Mouse (Mus musculus) intestine, postnatal 0 days (tissue): Measurements from ENCODE around the gene Crybg1. TPM values are rescaled to one million over a fixed set of nuclear protein-coding genes. Genes with fewer than 3 reads are reported as not detected.

Source experiments
- ATAC-seq: fragments of 200-750 bp; cut with Nextera tagmentation; 2 replicates; pipeline ENCODE4 v1.8.0; 2017; ENCODE audit warnings: mild to moderate bottlenecking, moderate TSS enrichment, moderate library complexity
- H3K27ac ChIP-seq: fragments of 300-500 bp; sonication (generic); 2 replicates; pipeline ENCODE4 v1.5.1; 2014; ENCODE audit warnings: mild to moderate bottlenecking, low read depth, low read length, moderate library complexity
- H3K27me3 ChIP-seq: fragments of 300-500 bp; sonication (generic); replicated peaks from 2 replicates; pipeline ENCODE4 v1.6.1; 2014; ENCODE audit warnings: low read length, mixed read lengths; ENCODE audit not compliant: control insufficient read depth, insufficient read depth
- H3K36me3 ChIP-seq: fragments of 300-500 bp; sonication (generic); 2 replicates; pipeline ENCODE4 v1.6.1; 2014; ENCODE audit warnings: mild to moderate bottlenecking, moderate library complexity; ENCODE audit not compliant: control insufficient read depth, insufficient read depth
- H3K4me1 ChIP-seq: fragments of 300-500 bp; sonication (generic); replicated peaks from 2 replicates; pipeline ENCODE4 v1.6.1; 2014; ENCODE audit warnings: antibody characterized with exemption, low read length, mixed read lengths; ENCODE audit not compliant: control insufficient read depth, insufficient read depth
- H3K4me2 ChIP-seq: fragments of 300-500 bp; sonication (generic); replicated peaks from 2 replicates; pipeline ENCODE4 v1.6.1; 2014; ENCODE audit warnings: low read depth, mild to moderate bottlenecking, moderate library complexity
- H3K4me3 ChIP-seq: fragments of 300-500 bp; sonication (generic); 2 replicates; pipeline ENCODE4 v1.5.1; 2014; ENCODE audit warnings: low read depth, low read length
- H3K9ac ChIP-seq: fragments of 300-500 bp; sonication (generic); 2 replicates; pipeline ENCODE4 v1.6.1; 2014; ENCODE audit warnings: mild to moderate bottlenecking, low read depth, low read length
- H3K9me3 ChIP-seq: fragments of 300-500 bp; sonication (generic); 2 replicates; pipeline ENCODE4 v1.6.1; 2016; ENCODE audit warnings: mixed run types; ENCODE audit not compliant: control insufficient read depth
- CTCF ChIP-seq: sonication (generic); IDR thresholded peaks from 2 replicates; pipeline ENCODE4 v1.5.1; 2016; ENCODE audit warnings: low read depth, mild to moderate bottlenecking, control low read depth, antibody characterized with exemption, moderate library complexity
- WGBS: fragments of 180-500 bp; shearing (Covaris S2); extraction: QIAGEN DNeasy Blood & Tissue Kit; methylation state at CpG from one replicate; pipeline ENCODE4 v1.1.7; 2014; 5-methylcytosine and 5-hydroxymethylcytosine counted together
- polyA plus RNA-seq: library from polyadenylated mRNA; unstranded; fragments of >200 nt; fragmentation: Nextera tagmentation; extraction: Ambion mirVana; gene quantifications from 2 replicates; pipeline ENCODE4 v1.2.1, GENCODE M21; 2015

Crybg1 gene
- polyA plus RNA-seq = 3.1 and 3.2 TPM in 2 replicates

DNA sequence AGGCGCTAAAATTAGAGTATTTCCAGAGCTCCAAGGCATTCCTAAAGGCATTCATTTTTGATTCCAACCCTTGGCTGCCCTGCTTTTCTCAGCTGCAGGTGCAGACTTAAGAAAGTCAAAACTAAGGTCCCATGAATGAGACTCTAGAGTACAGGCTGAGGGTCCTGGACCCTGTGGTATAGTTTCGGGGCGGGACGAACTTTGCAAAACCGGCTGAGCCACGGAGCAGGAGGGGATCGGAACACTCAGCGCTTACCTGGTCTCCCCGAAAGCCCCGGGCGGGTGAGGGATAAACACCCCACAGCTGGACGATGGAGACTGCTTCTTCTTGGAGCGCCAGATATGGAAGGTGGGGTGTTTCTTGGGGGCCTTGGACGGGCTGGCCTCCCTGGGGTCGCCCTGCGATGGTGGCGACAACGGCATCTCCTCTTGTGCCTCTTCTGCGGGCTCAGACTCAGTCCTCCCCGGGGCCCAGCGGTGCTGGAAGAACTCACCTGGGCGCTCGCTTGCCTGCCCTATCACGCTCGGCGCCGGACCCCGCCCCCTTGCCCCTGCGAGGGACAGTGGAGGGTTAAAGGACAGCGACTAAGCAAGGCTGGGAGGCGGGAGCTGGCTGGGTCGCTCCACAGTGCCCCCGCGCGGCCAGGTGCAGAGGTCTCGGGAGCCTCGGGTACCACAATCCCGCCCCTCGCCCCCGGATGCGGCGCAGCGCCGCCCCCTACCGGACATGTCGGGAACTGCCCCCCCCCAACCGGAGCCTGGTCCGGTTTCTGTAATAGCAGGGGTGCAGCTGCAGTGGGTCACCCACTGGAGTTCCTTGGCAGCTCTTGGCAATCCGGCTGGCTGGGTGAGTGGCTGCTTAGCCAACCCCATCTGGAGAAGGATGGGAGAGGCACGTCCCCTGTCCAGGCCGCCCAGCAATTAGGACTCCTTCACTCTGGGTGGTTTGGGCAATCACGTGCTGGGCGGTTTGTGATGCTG is at the start of gene Crybg1:
Gene Crybg1, minus strand, starts transcription at position 517 of the 981 bp plus-strand sequence.
- ATAC-seq = peak; percentile 95
- Histone ChIP-seq H3K27me3 (no peaks in the 10 kb centered on the region), H3K27ac (no peak within 1 kb of the TSS), H3K9me3 (no peaks in the 10 kb centered on the region), H3K4me3 (peak within 1 kb of the TSS; percentile 31), H3K36me3 (no peaks in the 10 kb centered on the region), H3K9ac (no peak within 1 kb of the TSS), H3K4me2 (peak within 1 kb of the TSS; percentile 68), H3K4me1 (no peaks in the 10 kb centered on the region)
- WGBS = 5% methylated on average over 53 of the region's 53 CpGs
- peak; percentile 97 for TF ChIP-seq CTCF

DNA sequence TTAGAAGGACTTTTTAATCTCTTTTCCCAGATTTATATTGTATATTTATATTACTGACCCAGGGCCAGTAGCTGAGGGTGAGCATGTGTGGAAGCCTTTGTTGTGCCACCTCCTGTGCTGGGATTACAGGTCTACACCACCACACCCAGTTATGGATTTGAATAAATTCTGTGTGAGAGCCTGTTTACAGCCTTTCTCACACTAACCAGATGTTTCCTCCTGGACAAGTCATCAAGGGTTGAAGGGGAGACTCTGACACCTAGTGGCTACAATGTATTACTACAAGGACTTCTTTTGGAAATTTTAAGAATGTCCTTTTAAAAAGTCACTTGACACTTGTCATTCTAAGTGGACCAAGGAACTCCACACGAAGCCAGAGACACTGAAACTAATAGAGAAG is 28.7 kb upstream of the Crybg1 start:
- Histone ChIP-seq H3K4me2 (no peak overlapping the region), H3K9me3 (no peaks in the 10 kb centered on the region), H3K36me3 (no peaks in the 10 kb centered on the region), H3K4me3 (no peak overlapping the region), H3K4me1 (no peaks in the 10 kb centered on the region), H3K27ac (no peak overlapping the region), H3K9ac (no peak overlapping the region), H3K27me3 (no peaks in the 10 kb centered on the region)
- no peak for ATAC-seq
- 4% methylated on average over 1 of the region's 1 CpGs for WGBS
- peak; percentile 84 for TF ChIP-seq CTCF

DNA sequence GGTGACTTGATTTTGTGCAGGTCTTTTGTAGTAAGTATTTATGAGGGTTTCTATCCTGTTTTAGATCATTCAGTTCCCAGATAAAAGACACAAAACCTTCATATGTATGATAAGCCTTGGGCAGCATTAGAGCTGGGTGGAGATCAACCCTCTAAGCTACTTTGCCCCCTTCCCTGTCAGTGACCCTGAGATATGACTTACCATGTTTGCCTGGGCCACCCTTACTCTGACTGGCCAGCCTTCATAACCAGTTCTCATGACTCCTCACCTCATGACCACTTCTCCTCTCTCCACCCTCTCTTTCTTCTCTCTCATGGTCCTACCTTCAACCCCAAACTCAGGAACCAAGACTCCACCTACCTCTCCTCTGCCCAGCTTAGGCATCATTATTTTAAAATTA is 27.9 kb upstream of the Crybg1 start:
- no peak overlapping the region for H3K4me2 ChIP-seq
- no peak for TF ChIP-seq CTCF

DNA sequence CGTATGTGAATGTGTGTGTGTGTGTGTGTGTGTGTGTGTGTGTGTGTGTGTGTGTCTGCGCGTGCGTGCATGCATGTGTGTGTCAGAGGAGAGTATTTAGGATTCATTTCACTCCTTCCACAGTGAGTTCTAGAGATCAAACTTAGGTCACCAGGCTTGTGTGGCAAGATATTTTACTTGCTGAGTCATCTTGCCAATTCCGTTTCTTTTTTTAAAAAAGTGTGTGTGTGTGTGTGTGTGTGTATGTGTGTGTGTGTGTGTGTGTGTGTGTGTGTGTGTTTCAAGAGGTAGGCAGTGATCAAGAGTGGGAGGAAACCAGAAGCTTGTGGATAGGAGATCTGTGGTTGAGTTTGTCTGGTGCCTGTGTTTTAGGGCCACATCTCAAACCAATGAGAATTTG is 27.5 kb upstream of the Crybg1 start:
- Histone ChIP-seq H3K27me3 (no peaks in the 10 kb centered on the region), H3K36me3 (no peaks in the 10 kb centered on the region), H3K9ac (no peak overlapping the region), H3K4me1 (no peaks in the 10 kb centered on the region), H3K4me3 (no peak overlapping the region), H3K27ac (no peak overlapping the region), H3K9me3 (no peaks in the 10 kb centered on the region), H3K4me2 (no peak overlapping the region)
- no peak for ATAC-seq
- WGBS = 83% methylated on average over 5 of the region's 5 CpGs
- no peak for TF ChIP-seq CTCF

More for the DNA sequence above, 27.9 kb upstream of the Crybg1 start:
- H3K27ac ChIP-seq = no peak overlapping the region
- no peaks in the 10 kb centered on the region for H3K4me1 ChIP-seq
- ATAC-seq = no peak
- no peaks in the 10 kb centered on the region for H3K9me3 ChIP-seq
- no peaks in the 10 kb centered on the region for H3K36me3 ChIP-seq
- H3K4me3 ChIP-seq = no peak overlapping the region
- no peak overlapping the region for H3K9ac ChIP-seq
- H3K27me3 ChIP-seq = no peaks in the 10 kb centered on the region

DNA sequence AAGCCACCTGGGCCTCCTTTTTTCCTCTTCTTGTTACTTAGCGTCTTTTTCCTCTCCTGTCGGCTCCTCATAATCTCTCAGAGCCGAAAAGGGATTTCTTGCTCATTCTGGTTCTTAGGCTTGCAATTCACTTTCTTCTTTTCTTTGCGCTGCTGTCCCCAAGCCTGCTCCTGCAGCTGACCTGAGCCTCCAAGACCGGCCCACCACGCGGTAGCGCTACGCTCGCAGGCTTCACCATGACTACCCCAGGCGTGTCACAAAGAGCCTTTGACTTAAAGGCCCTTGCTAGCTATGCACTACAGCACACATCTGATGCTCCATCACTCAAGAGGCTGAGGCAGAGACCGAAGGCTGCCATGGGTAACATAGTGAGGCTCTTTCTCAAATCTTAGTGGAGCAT is 21.5 kb upstream of the Crybg1 start:
- Histone ChIP-seq H3K36me3 (no peaks in the 10 kb centered on the region), H3K4me3 (no peak overlapping the region), H3K27me3 (no peaks in the 10 kb centered on the region), H3K4me1 (no peaks in the 10 kb centered on the region), H3K9me3 (no peaks in the 10 kb centered on the region), H3K27ac (no peak overlapping the region), H3K4me2 (no peak overlapping the region), H3K9ac (no peak overlapping the region)
- 85% methylated on average over 12 of the region's 12 CpGs for WGBS
- ATAC-seq = no peak
- TF ChIP-seq CTCF = no peak

DNA sequence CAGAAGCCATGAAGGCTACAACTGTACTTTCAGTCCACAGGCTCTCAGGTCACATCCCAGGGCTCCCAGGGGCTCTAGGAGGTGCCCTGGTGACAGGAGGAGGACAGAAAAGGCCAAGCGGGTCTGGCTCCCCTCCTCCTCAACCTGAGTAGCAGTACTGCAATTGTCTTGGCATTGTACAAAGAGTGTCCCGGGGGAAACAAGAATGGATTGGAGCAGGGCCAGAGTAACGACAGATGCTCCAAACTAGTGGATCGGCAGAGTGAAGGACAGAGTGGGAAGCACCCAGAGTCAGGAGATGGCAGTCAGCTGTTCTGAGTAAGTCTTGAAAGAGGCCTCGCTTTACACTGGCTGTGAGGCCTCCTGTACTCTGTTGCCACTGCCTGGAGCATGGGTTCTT is 18.4 kb upstream of the Crybg1 start:
- Histone ChIP-seq H3K4me2 (no peak overlapping the region), H3K36me3 (no peaks in the 10 kb centered on the region), H3K4me1 (no peaks in the 10 kb centered on the region), H3K9me3 (no peaks in the 10 kb centered on the region), H3K9ac (no peak overlapping the region), H3K4me3 (no peak overlapping the region), H3K27ac (no peak overlapping the region), H3K27me3 (no peaks in the 10 kb centered on the region)
- 67% methylated on average over 5 of the region's 5 CpGs for whole genome bisulfite sequencing
- ATAC-seq = no peak
- TF ChIP-seq CTCF = no peak
